Mouse (Mus musculus) heart, adult 11 months (tissue): ENCODE data around the gene Pld6.
"Not testable (repeated sequence)": the region's sequence is repeated elsewhere in the genome, so short reads cannot be mapped to it uniquely, and the experiment has no call there.

ENCODE experiments used
- DNase-seq: peaks from one replicate; pipeline ENCODE4 v3.0.0; 2022

Gene Pld6

DNA sequence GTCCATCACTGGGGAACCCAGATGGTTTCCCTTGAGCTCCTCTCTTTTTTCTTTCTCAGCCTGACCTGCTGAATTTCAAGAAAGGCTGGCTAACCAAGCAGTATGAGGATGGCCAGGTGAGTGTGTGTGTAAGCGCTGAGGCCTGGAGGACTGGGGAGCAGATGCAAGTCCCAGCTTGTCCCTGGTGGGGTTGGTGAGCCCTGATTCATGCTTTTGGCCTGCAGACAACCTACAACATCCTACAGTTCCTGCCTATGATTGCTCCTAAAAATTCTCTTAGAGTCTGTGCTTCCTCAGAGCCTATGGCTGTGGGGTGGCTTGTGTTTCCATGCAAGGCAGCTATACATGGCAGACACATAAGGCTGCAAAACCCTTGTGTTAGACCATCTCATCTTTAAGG lies 43.7 kb downstream of the Pld6 start:
- no peak for DNase-seq

DNA sequence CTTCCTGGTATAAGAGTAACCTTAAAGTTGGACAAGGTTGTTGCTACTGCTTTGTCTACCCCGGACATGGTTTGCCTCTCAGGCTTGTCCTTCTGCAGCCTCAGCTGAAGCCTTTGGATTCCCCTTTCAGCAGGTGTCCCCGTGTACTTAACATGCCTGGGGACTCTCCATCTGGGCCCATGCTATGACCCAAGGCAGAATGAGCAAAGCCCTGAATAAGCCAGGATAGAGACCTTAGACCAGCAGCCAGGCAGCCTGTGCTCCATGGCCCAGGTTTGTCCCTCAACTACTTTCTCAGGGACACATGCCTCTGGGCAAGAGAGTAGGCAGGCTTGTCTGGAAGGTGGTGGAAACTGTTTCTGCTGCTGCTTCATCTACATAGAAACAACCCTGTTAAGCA lies 44.1 kb downstream of the Pld6 start:
- no peak for DNase-seq

GRCm38 (mm10) chr11:59741915-59742314 lies 45.5 kb downstream of the Pld6 start:
- peak; percentile 89 for DNase-seq

DNA sequence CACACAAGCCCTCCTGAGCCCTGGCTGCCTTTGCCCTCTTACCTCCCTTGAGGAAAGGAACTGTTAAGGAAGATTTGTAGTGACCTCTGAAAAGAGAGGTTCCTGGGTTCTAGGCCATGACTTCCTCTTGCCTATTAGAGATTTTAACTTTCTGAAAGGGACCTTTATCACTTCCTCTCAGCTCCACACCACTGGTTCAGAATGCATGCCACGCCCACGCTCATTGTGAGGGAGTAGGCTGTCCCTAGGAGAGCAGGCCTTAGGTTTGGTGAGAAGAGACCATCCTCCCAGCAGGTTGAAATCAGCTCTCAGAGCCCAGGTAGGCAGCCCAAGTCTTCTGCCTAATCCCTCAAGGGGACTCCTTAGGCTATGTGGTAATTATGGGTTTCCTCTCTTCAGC lies 47.4 kb downstream of the Pld6 start:
- DNase-seq = no peak

DNA sequence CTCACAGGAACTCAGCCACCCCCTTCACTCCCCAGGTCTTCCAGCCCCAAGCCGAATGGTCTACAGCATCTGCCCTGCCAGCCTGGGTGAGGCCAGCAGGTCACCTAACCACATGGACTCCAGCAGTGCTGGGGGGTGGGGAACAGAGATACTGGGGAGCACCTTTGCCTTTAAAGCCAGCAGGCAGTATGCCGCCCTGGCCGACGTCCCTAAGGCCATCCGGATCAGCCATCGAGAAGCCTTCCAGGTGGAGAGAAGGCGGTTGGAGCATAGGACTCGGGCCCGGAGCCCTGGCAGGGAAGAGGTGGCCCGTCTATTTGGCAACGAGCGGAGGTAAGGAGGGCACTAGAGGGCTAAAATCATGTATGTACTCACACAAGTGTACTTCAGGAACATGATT lies 50.2 kb downstream of the Pld6 start:
- peak; percentile 89 for DNase-seq

- not testable (repeated sequence) for DNase-seq
Observed at GRCm38 (mm10) chr11:59735938-59736337, 51.5 kb downstream of the Pld6 start.

DNA sequence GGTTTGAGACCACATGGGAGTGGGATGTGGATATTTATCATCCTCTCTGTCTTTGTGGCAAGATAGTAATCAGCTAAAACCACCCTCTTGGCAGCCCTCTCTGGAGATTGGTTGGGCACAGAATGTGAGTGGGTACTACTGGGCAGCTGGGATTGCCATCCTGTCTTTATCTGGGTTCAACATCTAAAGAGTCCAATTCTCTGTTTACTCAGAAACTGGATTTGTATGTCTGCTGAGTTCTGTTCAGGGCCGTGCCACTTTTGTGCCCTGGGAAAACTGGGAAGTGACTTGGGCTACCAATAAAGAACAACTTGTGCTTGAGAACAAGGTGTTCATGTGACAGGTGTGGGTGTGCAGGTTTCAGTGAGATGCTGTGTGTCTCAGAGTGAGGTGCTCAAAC lies 53.1 kb downstream of the Pld6 start:
- DNase-seq = no peak
